Mouse (Mus musculus) layer of hippocampus, postnatal 14 days (tissue): Measurements from ENCODE around the gene Ifih1. TPM values are rescaled to one million over a fixed set of nuclear protein-coding genes. Genes with fewer than 3 reads are reported as not detected.

Experiments
- DNase-seq, 2 experiments: peaks; one replicate each; pipeline ENCODE4 v3.0.0; 2021 to 2022; ENCODE audit warnings: low spot score in 2 of 2, mixed read lengths in 1 of 2
- total RNA-seq, 2 experiments: library from RNA; stranded (reverse); gene quantifications; 2 replicates each; pipeline ENCODE4 v1.2.3; 2021

Gene Ifih1
- total RNA-seq, 2 experiments from 2014 or later = 1.2 TPM

DNA sequence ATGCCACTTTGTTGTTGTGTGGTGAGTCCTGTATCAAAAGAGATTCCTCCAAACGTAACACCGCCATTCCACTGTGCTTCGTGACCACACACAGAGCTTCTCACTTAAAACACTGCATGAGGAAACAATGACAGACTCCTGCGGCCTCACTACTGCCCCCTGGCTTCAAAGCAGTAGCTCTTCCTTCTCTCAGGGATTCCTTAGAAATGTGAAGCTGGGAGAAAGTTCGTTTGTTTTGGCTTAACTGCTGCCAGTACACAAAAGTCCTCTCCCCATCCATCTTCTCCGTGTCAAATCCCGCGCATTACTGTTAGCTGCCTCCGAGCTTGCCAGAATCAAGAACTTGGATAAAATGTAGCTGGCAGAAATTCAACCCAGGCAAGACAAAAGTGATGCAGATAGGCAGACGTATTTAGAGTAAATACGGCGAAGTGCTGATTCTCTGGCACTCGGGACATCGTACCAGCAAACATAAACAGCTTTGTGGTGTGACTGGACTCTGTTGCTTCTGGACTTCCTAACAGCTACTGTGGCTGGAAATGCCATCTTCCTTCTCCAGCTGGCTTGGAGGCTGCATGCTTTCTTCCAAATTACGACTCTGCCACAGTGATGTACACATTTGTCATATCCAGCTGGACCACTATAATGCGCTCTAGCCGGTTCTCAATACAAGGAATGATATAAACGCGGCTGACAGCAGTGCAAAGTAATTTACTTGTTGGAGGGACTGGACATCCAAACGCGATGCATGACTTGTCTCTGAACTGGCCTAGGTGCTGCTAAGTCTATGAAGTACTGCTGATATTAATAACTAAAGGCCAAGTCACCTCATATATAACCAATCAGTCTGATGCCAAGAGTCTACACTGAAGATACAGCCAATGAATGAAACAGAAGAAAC is 2.4 kb downstream of the Ifih1 start:
- peak in 1 of 2 experiments; percentile 29 for DNase-seq

DNA sequence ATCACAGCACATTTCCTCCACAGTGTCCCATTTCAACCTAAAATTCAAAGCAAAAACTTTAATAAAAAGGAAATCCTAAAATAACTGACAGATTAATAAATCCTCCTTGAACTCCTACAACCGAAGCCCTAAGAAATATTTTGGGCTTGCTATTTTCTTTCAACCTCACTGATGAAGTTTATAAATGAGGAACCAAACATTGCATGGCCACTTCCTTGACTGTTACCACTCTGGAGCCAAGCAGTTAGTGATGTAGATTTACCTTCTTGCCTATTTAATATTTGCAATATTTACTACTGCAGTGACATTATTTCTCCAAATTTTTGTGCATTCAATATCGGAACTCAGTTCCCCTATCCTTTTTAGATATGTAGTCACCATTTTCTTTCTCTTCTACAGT is 6.2 kb downstream of the Ifih1 start:
- no peak for DNase-seq

DNA sequence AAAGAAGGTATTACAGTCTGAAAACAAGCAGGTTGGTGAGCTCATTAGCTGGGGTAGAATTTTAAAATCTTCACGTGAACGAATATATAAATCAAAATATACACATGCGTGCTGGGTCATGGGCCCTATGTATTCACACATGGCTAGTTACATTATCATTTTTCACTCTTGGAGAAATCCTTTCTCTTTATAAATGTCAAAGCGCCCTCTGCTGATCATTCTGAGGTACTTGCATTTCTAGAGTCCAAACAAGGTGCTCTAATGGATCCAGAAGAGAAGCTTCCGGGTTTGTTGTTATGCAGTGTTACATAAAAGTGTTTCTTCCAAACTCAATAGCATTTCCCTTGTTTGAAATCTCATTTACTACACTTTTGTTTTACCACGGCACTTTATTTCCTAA is 15.6 kb downstream of the Ifih1 start:
- DNase-seq = peak in 1 of 2 experiments; percentile 59

DNA sequence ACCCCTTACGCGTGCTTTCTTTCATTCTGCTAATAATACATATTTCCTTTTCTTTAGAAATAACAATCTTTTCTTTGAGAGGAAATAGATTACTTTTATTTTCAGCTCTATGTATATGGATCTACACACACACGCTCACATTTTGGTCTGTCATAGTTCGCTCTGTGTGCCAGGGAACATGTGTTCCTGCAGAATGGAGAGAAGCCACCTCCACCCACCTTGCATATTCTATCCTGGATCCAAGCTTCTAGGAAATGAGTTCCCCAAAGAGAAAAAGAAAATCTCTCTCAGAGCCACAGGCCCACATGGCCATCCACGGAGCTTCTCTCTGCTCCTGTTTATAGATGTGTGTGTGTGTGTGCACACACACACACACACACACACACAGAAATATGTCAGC is 17.7 kb downstream of the Ifih1 start:
- peak in 1 of 2 experiments; percentile 57 for DNase-seq

DNA sequence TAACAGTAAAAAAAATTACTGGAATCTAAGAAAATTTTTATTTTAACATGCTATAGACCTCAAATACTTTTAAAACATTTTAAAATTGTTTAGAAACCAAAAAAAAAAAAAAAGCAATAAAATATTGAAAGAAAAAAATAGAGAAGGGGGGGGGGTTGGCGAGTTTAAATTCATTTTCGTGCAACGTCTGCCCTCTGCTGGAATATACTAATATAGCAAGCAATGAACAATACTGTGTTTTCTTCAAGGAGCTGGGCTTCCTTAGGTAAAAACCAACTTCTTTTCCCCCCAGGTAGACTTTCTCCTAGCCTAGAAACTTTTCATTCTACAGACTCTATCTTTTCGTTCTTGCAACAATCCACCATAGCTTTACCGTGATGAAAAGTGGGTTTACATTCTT is 18.3 kb downstream of the Ifih1 start:
- peak in 1 of 2 experiments; percentile 53 for DNase-seq

DNA sequence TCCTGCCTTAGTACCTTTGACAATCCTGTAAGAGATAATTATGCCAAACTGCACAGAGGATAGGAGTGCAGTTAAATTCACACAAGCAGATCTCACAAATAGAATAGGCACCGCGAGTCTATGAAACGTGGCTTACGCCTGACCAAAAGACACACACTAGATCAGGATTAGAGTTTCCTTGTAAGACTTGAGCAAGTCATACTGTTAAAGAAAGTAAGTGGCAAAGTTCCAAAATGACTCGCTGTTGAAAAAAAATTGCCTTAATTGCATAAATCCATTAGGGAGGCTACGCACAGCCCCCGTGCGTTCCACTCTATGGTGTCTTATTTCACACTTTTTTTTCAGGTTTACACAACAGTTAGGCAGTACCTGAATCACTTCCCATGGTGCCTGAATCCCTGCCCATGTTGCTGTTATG is 23.0 kb downstream of the Ifih1 start:
- no peak for DNase-seq

DNA sequence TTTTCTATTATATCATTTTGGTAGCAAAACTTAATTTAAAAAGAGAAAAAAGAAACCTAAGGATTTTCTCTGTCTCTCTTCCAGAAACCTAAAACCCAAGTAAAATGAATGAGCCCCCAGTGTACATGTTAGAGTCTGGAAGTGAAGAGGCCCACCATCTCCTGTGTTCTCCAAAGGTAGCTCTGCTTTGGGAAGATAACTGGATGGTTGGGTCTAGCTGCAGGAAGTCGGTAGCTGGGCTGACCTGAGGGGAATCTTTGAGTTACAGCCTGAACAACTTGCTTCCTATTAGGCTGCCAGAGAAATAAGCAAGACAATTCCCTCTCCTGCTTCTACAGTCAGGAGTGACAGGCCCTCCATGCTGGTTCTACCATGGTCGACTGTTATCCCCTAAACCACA is 26.4 kb downstream of the Ifih1 start:
- DNase-seq = no peak

- no peak for DNase-seq
Measured at GRCm38 (mm10) chr2:62618934-62619341, 27.1 kb downstream of the Ifih1 start.

GRCm38 (mm10) chr2:62613133-62613532 is 32.9 kb downstream of the Ifih1 start:
- no peak for DNase-seq

GRCm38 (mm10) chr2:62606205-62606604 is 39.9 kb downstream of the Ifih1 start:
- no peak for DNase-seq

- peak in 1 of 2 experiments; percentile 29 for DNase-seq
Measured at GRCm38 (mm10) chr2:62603530-62603929, 42.5 kb downstream of the Ifih1 start.

DNA sequence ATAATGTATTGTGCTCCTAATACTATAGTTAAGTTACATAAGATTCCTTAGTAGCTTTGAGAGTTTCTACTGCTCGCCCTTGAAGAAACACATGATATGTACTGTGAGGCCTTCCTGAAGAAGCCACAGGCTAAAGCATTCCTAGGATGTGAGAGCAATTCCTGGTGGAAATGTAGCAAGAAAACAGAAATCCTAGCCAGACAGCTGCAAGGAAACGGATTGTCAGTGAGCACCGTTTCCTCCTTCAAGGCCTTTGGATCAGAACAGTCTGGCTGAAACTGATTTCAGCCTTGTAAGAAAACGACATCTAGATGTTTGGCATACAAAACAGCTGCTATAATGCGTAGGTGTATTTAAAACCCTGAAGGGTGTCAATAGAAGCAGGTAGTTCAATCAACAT is 49.5 kb downstream of the Ifih1 start:
- no peak for DNase-seq

DNA sequence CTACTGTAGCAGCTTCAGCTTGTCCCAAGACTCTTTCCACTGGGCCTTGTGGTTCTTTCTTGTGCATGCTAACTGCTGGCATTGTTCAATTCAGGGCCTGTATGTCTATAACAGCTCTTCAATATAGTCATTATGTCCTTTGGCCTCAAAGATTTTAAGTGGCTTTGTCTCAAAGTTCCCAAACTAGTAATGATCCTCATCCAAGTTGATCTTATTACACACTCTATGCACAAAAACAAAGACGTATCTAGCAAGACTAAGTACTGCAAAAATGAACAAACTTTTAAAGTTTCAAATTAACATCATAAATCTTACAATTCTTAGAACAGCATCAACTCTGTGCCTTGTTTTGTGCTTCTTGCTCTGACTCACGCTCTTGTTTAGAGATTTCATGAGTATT is 51.6 kb downstream of the Ifih1 start:
- DNase-seq = no peak

DNA sequence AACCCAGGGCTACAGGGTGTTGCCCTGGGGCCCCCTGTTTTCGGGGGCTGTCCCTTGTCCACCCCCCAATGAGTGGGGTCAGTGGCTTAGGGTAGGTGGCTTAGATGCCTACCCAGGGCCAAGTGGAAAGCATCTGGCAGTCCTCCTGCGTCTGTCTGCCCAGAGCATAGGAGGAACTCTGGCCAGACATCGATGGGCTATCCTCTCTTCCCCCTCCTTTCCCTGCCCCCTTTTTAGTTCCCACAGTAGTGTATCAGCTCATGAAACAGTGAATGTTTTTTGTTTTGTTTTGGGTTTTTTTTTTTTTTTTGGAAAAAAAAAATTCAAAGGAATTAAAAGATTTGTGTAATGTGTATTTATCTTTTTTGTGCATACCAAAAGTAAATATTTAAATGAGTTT is 54.5 kb downstream of the Ifih1 start:
- DNase-seq = no peak

DNA sequence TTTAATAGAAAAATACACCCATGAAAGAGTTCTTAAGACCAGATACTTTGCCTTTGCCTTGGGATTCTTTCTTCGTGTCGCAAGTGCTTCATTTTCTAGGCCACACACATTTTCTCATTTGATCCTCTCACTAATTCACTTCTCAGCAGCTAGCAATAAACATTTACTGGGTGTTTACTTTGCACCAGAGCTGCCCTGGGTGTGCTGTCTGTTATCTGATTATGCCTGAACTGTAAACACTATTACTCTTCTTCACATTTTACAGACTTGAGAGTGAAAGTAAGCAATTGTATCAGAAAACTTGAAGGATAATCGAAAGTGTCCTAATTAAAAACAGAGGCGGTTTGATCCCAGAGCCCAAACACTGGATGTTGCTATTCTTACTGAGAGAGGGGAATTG is 56.7 kb downstream of the Ifih1 start:
- DNase-seq = no peak

- no peak for DNase-seq
Measured at GRCm38 (mm10) chr2:62585769-62586168, 60.3 kb downstream of the Ifih1 start.

DNA sequence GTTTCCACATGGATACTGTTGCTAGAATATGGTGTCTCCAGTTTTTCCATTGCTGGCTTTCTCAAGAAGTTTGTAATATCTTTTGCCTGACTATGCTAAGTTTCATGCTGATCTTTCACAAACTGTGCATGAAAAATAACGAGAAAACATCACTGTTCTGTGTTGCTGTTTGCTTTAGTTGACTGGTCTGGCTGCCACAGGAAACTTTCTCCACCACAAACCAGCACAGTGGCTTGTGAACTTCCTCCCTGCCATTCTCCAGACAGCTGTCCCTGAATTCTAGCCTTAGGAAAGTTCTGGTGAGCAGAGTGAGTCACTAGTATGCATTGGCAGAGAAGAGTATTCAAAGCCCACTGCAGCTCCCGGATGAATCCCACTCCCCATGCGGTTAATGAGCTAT is 71.1 kb downstream of the Ifih1 start:
- no peak for DNase-seq

DNA sequence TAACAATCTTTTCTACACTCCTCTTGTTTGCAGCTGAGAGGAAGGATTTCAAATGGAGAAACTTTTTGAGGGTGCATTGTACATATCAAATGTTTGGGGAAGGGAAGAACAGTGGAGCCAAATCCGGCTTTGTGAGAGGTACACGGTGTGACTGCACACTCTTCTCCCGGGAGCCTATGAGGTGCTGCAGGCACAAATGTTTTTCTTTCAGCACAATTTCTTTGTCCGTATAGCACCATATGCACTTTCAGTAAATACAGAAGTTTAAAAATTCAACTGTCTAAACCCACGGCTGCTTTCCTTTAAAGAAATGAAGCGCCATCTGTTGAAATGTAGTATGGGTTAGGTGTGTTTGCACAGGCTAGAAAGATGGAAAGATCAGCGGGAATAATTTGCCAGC is 71.8 kb downstream of the Ifih1 start:
- no peak for DNase-seq

DNA sequence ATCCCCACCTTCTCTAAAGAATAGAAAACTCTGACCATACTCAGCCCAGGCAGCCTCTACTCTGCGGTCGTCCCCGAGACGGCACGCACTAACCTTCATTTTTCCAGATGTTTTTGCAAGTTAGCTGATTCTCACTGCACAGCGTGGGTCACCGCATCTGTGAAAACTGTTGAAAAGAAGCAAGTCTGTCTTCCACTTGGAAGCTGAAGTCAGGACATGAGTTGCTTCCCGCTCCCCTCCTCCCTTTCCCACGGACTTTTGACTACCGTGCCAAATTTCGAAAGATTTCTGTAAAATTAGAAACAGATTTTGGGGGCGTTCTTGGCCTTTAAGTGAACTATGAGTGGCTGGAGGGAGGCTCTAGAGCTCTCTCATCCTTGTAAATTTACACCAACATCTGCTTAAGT is 72.3 kb downstream of the Ifih1 start, which contains the start of gene Fap:
Gene Fap (minus strand): TSS at position 323 of the 407 bp plus-strand sequence.
- no peak for DNase-seq

GRCm38 (mm10) chr2:62573099-62573752 is 72.8 kb downstream of the Ifih1 start:
- DNase-seq = no peak

DNA sequence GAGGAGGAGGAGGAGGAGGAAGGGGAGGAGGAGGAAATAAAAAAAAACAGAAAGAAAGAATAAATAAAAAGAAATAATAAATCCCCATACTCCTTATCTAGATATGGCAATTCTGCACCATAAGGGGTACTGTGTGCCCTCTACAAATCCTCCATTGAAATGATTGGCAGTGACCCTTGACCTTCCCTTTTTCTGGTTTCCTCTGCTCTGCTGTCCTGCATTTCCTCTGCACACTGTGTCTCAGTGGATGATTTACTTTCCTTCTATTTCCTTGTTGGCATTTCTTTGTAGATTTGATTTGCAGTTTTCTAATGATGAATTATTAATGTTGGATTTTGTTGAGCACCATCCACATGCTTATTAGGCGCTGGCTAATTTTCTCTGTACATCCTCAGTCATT is 81.4 kb downstream of the Ifih1 start:
- DNase-seq = no peak
